Mouse (Mus musculus) liver, embryonic 11.5 days (tissue): Measurements from ENCODE around the gene Pik3c2g. TPM values are rescaled to one million over a fixed set of nuclear protein-coding genes. Genes with fewer than 3 reads are reported as not detected.
"Not testable (repeated sequence)": the region's sequence is repeated elsewhere in the genome, so short reads cannot be mapped to it uniquely, and the experiment has no call there.

Experiments used
- ATAC-seq: fragments of 200-750 bp; cut with Nextera tagmentation; replicated peaks from 2 replicates; pipeline ENCODE4 v1.8.0; 2017; ENCODE audit warnings: moderate number of reproducible peaks, mild to moderate bottlenecking, moderate TSS enrichment, moderate library complexity; ENCODE audit not compliant: low FRiP score
- DNase-seq: peaks from one replicate; pipeline ENCODE4 v3.0.0-alpha.2; 2017; ENCODE audit warnings: low spot score
- H3K27ac ChIP-seq: fragments of 300-500 bp; sonication (generic); 2 replicates; pipeline ENCODE4 v1.5.1; 2014; ENCODE audit warnings: mild to moderate bottlenecking, low read depth, low read length, control low read depth
- H3K27me3 ChIP-seq: fragments of 300-500 bp; sonication (generic); replicated peaks from 2 replicates; pipeline ENCODE4 v1.6.1; 2014; ENCODE audit warnings: low read length, mixed read lengths; ENCODE audit not compliant: control insufficient read depth, insufficient read depth
- H3K36me3 ChIP-seq: fragments of 300-500 bp; sonication (generic); 2 replicates; pipeline ENCODE4 v1.6.1; 2014; ENCODE audit warnings: mild to moderate bottlenecking, low read length, moderate library complexity, mixed read lengths; ENCODE audit not compliant: control insufficient read depth, insufficient read depth
- H3K4me1 ChIP-seq: fragments of 300-500 bp; sonication (generic); replicated peaks from 2 replicates; pipeline ENCODE4 v1.6.1; 2014; ENCODE audit warnings: low read length, mixed read lengths; ENCODE audit not compliant: control insufficient read depth, insufficient read depth
- H3K4me2 ChIP-seq: fragments of 300-500 bp; sonication (generic); 2 replicates; pipeline ENCODE4 v1.6.1; 2014; ENCODE audit warnings: mild to moderate bottlenecking, control low read depth, moderate library complexity
- H3K4me3 ChIP-seq: fragments of 300-500 bp; sonication (generic); 2 replicates; pipeline ENCODE4 v1.5.1; 2014; ENCODE audit warnings: low read depth, low read length, control low read depth
- H3K9ac ChIP-seq: fragments of 300-500 bp; sonication (generic); 2 replicates; pipeline ENCODE4 v1.6.1; 2014; ENCODE audit warnings: low read depth, low read length, control low read depth
- H3K9me3 ChIP-seq: fragments of 300-500 bp; sonication (generic); 2 replicates; pipeline ENCODE4 v1.6.1; 2016; ENCODE audit warnings: low read length, inconsistent platforms, mixed read lengths; ENCODE audit not compliant: control insufficient read depth
- WGBS: fragments of 180-500 bp; shearing (Covaris S2); extraction: QIAGEN DNeasy Blood & Tissue Kit; methylation state at CpG from one replicate; pipeline ENCODE4 v1.1.7; 2014; 5-methylcytosine and 5-hydroxymethylcytosine counted together
- polyA plus RNA-seq: library from polyadenylated mRNA; unstranded; fragments of >200 nt; fragmentation: Nextera tagmentation; extraction: Ambion mirVana; gene quantifications from 2 replicates; pipeline ENCODE4 v1.2.1, GENCODE M21; 2014

Pik3c2g gene
- polyA plus RNA-seq, 1 experiment from 2014 or later: 1.3 TPM

DNA sequence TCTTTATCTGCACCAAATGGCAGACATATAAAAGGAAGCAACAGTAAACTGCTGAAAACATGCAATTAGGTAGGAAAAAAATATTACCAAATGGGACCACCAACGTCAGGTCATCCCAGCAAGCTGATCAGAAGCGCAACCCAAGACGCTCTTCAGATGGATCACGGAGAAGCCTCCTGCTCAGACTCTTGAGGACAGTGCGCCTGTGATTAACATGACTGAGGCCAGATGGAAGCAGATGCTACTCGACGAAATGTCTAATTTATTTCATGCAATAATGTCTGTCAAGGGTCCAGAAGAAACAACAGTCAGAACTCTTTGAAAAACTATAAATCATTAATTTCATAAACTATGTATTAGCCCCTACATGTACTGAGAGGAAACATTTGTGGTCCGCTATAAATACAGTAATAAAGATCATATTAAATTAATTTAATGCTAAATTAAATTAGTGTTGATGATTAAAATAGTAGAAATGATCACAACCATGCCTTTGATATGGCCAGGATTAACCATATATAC is 312.7 kb downstream of the Pik3c2g start:
- WGBS: 84% methylated on average over 8 of the region's 8 CpGs
- no peak overlapping the region for H3K4me3 ChIP-seq
- no peaks in the 10 kb centered on the region for H3K27me3 ChIP-seq
- H3K9ac ChIP-seq: no peak overlapping the region
- DNase-seq: no peak
- no peak for ATAC-seq
- no peak overlapping the region for H3K4me2 ChIP-seq
- H3K4me1 ChIP-seq: no peaks in the 10 kb centered on the region
- no peak overlapping the region for H3K27ac ChIP-seq
- no peaks in the 10 kb centered on the region for H3K36me3 ChIP-seq
- H3K9me3 ChIP-seq: no peaks in the 10 kb centered on the region

DNA sequence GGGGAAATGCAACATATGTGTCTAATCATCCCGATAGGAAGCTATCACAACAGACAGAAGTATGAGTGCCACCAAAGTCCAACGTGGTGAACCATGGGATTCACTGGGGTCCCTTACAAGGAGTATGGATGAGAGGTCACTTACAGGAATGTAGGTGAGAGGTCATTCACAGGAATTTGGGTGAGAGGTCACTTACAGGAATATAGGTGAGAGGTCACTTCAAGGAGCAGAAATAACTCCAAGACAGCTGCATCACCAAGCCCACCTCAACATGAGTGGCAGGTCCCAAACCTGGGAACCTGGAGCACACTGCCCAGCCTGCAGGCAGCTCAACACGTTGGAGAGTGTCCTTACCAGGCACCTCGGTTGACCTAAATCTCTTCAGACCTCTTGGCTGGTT is 314.8 kb downstream of the Pik3c2g start:
- Histone ChIP-seq H3K4me1 (no peaks in the 10 kb centered on the region), H3K36me3 (no peaks in the 10 kb centered on the region), H3K4me2 (no peak overlapping the region), H3K27me3 (no peaks in the 10 kb centered on the region), H3K9me3 (no peaks in the 10 kb centered on the region), H3K27ac (no peak overlapping the region), H3K4me3 (no peak overlapping the region), H3K9ac (no peak overlapping the region)
- DNase-seq: no peak
- WGBS: 64% methylated on average over 4 of the region's 4 CpGs
- ATAC-seq: no peak

DNA sequence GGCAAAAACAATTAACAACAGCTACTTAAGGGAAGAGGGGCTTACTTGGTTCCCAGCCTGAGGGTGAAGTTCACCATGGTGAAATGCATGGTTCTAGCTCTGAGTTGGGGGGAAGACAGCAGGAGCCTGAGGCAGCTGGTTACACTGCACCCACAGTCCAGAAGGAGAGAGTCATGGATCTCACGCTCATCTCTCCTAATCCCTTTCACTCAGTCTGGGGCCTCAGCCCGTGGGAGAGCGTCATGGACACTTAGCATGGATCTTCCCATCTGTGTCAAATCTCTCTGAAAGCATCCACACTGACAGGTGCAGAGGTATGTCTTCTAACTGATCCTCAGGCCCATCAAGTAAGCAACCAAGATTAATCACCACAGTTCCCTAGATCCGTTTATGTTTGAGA is 320.1 kb downstream of the Pik3c2g start:
- Histone ChIP-seq H3K4me1 (no peaks in the 10 kb centered on the region), H3K9ac (no peak overlapping the region), H3K36me3 (no peaks in the 10 kb centered on the region), H3K27me3 (no peaks in the 10 kb centered on the region), H3K4me2 (no peak overlapping the region), H3K4me3 (no peak overlapping the region), H3K9me3 (no peaks in the 10 kb centered on the region), H3K27ac (no peak overlapping the region)
- WGBS: 65% methylated on average over 4 of the region's 4 CpGs
- DNase-seq (no peak), ATAC-seq (no peak)

DNA sequence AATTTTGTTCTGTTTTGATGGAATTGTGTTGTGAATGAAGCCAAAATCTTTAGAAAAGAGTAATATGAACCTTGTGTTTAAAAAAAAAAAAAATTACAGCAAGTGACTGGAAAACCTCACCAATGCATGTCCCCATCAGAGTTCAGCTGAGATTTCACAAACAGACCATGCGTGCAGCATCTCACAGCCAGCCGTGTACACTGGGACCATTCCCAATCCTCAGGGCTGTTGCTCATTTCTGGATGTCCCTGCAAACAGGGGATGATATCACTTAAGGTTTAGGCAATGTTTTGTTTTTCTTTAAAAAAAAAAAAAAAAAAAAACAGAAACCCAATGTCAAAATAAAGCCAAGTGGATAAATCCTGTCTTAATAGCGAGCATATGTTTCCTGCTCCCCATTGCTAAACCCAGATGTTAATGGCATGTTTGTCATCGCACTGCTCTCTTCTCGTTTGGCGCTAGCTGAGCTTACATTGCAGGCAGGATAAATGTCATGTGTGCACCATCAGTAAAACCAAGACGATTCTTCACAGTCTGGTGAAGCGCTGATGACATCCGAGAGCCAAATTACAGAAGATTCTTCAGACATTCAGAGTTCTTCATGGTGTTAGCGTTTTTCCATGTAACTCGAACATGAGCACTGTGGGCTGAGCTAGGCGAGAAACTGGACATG is 322.1 kb downstream of the Pik3c2g start:
- H3K9ac ChIP-seq: no peak overlapping the region
- H3K27ac ChIP-seq: no peak overlapping the region
- no peak for ATAC-seq
- no peak for DNase-seq
- H3K4me1 ChIP-seq: no peaks in the 10 kb centered on the region
- H3K4me3 ChIP-seq: no peak overlapping the region
- H3K27me3 ChIP-seq: no peaks in the 10 kb centered on the region
- H3K9me3 ChIP-seq: no peaks in the 10 kb centered on the region
- H3K4me2 ChIP-seq: no peak overlapping the region
- 72% methylated on average over 12 of the region's 12 CpGs for WGBS
- no peaks in the 10 kb centered on the region for H3K36me3 ChIP-seq

DNA sequence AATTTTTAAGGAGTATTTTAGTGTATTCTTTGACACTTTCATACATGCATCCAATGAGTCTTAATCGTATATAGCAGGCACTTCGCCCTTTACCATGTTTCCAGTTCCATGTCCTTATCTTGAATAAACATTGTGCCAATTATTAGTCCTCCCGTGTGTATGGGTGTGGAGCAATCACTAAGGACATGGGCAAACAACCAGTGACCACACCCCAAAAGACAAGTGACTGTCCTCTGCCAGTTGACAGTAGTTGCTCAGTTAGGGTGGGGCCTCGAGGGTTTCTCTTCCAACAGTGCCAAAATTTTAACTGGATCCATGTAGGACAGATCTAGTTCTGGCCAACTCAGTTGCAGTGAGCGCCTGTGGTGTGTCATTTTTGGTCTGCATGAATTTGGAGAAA is 341.7 kb downstream of the Pik3c2g start:
- H3K4me3 ChIP-seq: no peak overlapping the region
- H3K9me3 ChIP-seq: no peaks in the 10 kb centered on the region
- H3K4me2 ChIP-seq: no peak overlapping the region
- H3K27me3 ChIP-seq: no peaks in the 10 kb centered on the region
- WGBS: 63% methylated on average over 5 of the region's 5 CpGs
- H3K9ac ChIP-seq: no peak overlapping the region
- no peak overlapping the region for H3K27ac ChIP-seq
- no peak for DNase-seq
- ATAC-seq: no peak
- no peaks in the 10 kb centered on the region for H3K36me3 ChIP-seq
- H3K4me1 ChIP-seq: no peaks in the 10 kb centered on the region

DNA sequence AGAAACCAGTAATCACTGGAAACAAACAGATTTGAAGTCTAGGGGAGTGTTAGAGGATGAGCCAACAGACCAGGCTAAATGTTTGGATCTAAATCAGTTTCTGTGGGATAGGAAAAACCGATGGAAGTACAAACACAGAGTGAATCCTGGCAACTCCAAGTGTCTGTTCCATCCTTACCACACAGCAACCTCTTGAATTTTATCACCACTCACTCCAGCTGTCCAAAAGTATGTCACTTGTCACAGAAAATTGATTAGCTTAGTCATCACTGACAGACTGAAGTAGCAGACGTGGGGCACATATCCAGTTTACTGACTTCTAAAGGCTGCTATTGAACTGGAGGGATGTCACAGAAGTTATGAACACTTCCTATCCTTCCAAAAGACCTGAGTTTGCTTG is 347.8 kb downstream of the Pik3c2g start:
- ATAC-seq (no peak), DNase-seq (no peak)
- Histone ChIP-seq H3K27ac (no peak overlapping the region), H3K27me3 (no peaks in the 10 kb centered on the region), H3K4me2 (no peak overlapping the region), H3K4me3 (no peak overlapping the region), H3K36me3 (no peaks in the 10 kb centered on the region), H3K4me1 (no peaks in the 10 kb centered on the region), H3K9ac (no peak overlapping the region), H3K9me3 (no peaks in the 10 kb centered on the region)
- WGBS: 57% methylated on average over 2 of the region's 2 CpGs

DNA sequence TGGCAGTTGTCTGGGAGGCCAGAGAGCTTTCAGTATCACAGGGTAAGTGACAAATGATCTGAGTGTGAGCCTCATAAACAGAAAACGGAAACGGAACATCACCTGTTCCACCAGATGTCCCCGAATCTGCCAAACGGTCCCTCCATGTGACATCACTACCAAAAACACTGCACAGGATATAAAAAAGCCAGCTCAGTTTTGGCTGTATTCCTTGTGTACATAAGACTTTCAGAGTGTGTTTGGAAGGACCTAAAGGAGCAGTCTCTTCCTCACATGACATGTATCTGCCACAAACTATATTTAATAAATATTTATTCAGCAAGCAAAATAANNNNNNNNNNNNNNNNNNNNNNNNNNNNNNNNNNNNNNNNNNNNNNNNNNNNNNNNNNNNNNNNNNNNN is 350.6 kb downstream of the Pik3c2g start:
- H3K36me3 ChIP-seq, H3K4me2 ChIP-seq, DNase-seq, H3K27me3 ChIP-seq, ATAC-seq, H3K27ac ChIP-seq, H3K4me3 ChIP-seq, H3K9me3 ChIP-seq, H3K9ac ChIP-seq, H3K4me1 ChIP-seq: not testable (repeated sequence)
- WGBS: 86% methylated on average over 4 of the region's 4 CpGs

DNA sequence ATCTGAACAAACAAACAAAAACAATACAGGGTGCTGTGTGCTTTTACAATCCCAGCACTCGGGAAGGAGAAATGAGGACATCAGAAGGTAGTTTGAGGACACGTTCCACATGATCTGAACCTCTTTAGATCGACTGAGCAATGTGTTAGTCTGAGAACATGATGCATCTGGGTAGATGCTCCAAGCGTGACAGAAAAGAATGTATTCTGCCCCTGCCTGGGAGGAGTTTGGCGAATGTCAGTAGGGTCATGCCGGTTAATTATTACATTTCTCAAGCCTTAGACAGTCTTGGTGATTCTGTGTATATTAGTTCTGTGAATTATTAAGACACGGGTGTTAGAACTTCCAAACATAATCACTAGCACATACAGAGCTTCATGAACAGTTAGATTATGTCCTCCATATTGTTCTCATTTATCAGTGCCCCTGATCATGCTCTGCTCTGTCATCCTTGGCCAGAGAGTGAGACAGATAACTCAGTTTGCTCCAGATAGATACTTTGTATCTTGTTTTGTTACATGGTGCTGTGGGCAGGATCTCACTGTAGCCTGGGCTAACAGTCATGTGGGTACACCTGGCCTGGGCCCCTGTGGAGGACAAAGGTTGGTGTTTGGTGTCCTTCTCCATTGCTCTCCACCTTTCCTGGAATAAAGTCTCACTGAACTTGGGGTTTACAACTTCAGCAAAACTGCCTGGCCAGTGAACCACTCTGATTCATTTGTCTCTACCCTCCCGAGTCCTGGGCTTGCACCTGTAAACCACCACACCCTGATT is 360.3 kb downstream of the Pik3c2g start:
- H3K4me2 ChIP-seq: no peak overlapping the region

DNA sequence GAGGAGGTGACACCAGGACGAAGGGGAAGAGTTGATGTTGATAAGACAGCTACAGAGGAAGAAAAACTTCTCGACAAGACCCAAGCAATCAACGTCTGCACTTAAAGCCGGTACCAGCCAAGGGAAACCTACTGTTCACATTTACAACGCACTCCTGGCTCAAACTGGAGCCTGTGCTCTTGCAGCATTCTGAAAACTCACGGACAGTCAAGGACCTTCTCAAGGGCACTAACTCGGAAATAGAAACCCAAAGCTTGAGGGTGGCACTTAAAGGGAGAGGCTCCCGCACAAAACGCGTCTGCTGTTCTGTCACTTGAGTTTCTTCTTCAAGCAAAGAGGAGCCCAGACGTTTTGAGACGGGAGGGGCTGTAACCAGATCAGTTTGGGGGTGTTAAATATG is 366.6 kb downstream of the Pik3c2g start:
- Histone ChIP-seq H3K27ac (no peak overlapping the region), H3K4me2 (no peak overlapping the region), H3K4me1 (no peaks in the 10 kb centered on the region), H3K9ac (no peak overlapping the region), H3K27me3 (no peaks in the 10 kb centered on the region), H3K4me3 (no peak overlapping the region), H3K36me3 (no peaks in the 10 kb centered on the region), H3K9me3 (no peaks in the 10 kb centered on the region)
- no peak for ATAC-seq
- WGBS: 69% methylated on average over 12 of the region's 12 CpGs
- DNase-seq: no peak

More for the DNA sequence above, 360.3 kb downstream of the Pik3c2g start:
- Histone ChIP-seq H3K4me3 (no peak overlapping the region), H3K9ac (no peak overlapping the region), H3K9me3 (no peaks in the 10 kb centered on the region), H3K36me3 (no peaks in the 10 kb centered on the region), H3K27me3 (no peaks in the 10 kb centered on the region), H3K27ac (no peak overlapping the region), H3K4me1 (no peaks in the 10 kb centered on the region)
- no peak for ATAC-seq
- WGBS: 79% methylated on average over 8 of the region's 8 CpGs
- no peak for DNase-seq
